Mouse (Mus musculus): Measurements from ENCODE around the gene Nkd1. TPM values are rescaled to one million over a fixed set of nuclear protein-coding genes. Genes with fewer than 3 reads are reported as not detected.

Gene Nkd1
- polyA plus RNA-seq, 1 experiment: 3.4 TPM

DNA sequence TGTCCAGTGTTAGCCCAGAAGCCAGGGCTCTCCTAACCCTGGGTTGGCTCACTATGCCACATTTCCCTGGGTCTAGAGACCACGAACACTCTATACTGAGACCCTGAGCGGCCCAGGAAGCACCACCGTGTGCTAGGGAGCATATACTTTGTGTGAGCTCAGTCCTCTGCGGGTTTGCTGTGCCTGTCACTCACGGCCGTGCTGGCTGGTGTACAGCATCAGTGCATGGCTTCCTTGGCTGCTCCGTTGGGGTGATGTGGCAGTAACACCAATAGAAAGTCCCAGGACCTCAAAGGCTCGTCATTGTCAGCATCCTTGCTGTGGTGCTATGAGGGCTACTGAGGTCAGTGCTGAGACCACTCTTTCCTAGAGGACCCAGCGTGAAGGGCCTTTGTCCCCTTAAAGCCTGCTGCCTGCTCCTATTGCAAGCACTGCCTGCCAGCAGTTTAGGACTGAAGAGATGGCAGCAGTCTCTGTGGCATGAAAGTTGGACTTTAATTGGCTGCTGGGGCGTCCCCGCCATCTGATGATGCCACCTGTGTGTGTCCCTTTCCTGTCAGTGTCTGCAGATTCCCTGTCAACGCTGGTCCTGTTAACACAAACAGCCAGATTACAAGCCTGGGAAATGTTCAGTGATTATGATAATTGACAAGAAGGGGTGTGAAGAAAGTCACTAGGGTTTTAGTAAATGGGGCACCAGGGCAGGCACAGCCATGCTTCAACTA, 51.2 kb downstream of the Nkd1 start:
- H3K4me1 ChIP-seq (replicated peaks; ENCODE audit: control insufficient read depth, insufficient read depth, low read length): no peaks in the 10 kb centered on the region; the same call in 1 of the 2 replicates
- WGBS: 90% methylated on average over 12 of the region's 12 CpGs
- no peaks in the 10 kb centered on the region for H3K36me3 ChIP-seq (ENCODE audit: control insufficient read depth, insufficient read depth, low read length)
- no peak overlapping the region for H3K4me3 ChIP-seq (ENCODE audit: control insufficient read depth, insufficient read depth, low read length)
- DNase-seq: no peak
- no peaks in the 10 kb centered on the region for H3K27me3 ChIP-seq (ENCODE audit: control insufficient read depth, insufficient read depth, low read length)
- TF ChIP-seq POLR2A (IDR thresholded peaks at IDR 0.05; ENCODE audit: control insufficient read depth, extremely low read depth, insufficient read depth, low read length, poor library complexity) (no peak), CTCF (IDR thresholded peaks at IDR 0.05; ENCODE audit: borderline replicate concordance, control insufficient read depth, extremely low read depth, insufficient read depth, low read length, poor library complexity) (no peak)
- no peak overlapping the region for H3K27ac ChIP-seq (ENCODE audit: control insufficient read depth, insufficient read depth, low read length)

- WGBS: 94% methylated on average over 14 of the region's 14 CpGs
- no peak overlapping the region for H3K27ac ChIP-seq (ENCODE audit: control insufficient read depth, insufficient read depth, low read length)
- no peak for DNase-seq
- H3K4me1 ChIP-seq (replicated peaks; ENCODE audit: control insufficient read depth, insufficient read depth, low read length): no peaks in the 10 kb centered on the region; the same call in 1 of the 2 replicates
- no peaks in the 10 kb centered on the region for H3K36me3 ChIP-seq (ENCODE audit: control insufficient read depth, insufficient read depth, low read length)
- no peaks in the 10 kb centered on the region for H3K27me3 ChIP-seq (ENCODE audit: control insufficient read depth, insufficient read depth, low read length)
- H3K4me3 ChIP-seq (ENCODE audit: control insufficient read depth, insufficient read depth, low read length): no peak overlapping the region
- no peak for TF ChIP-seq POLR2A (IDR thresholded peaks at IDR 0.05; ENCODE audit: control insufficient read depth, extremely low read depth, insufficient read depth, low read length, poor library complexity)
- no peak for TF ChIP-seq CTCF (IDR thresholded peaks at IDR 0.05; ENCODE audit: borderline replicate concordance, control insufficient read depth, extremely low read depth, insufficient read depth, low read length, poor library complexity)
Measured at GRCm38 (mm10) chr8:88572941-88573645, 51.9 kb downstream of the Nkd1 start.

DNA sequence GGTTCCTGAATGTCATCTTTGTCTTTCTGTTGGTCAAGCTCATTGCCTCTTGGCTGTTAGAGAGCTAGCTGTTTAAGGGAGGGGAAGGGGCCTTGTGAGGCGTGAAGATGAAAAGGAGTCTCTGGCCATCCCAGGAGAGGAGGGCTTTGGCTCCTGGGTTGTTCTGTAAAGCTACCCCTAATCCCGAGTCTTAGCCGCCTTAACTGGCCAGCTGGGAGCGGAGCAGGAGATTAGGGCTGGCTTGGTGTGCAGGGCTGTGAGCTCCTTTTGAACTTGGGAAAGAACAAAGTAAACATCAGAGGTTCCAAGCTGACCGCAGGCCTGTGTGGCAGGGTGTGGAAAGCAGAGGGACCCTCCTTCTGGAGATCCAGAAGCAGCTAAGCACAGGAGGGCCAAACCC, 53.8 kb downstream of the Nkd1 start:
- H3K4me1 ChIP-seq (replicated peaks; ENCODE audit: control insufficient read depth, insufficient read depth, low read length): no peaks in the 10 kb centered on the region; the same call in 1 of the 2 replicates
- no peaks in the 10 kb centered on the region for H3K27me3 ChIP-seq (ENCODE audit: control insufficient read depth, insufficient read depth, low read length)
- 95% methylated on average over 5 of the region's 5 CpGs for WGBS
- no peak overlapping the region for H3K27ac ChIP-seq (ENCODE audit: control insufficient read depth, insufficient read depth, low read length)
- H3K4me3 ChIP-seq (ENCODE audit: control insufficient read depth, insufficient read depth, low read length): no peak overlapping the region
- no peak for TF ChIP-seq CTCF (IDR thresholded peaks at IDR 0.05; ENCODE audit: borderline replicate concordance, control insufficient read depth, extremely low read depth, insufficient read depth, low read length, poor library complexity)
- DNase-seq: no peak
- H3K36me3 ChIP-seq (ENCODE audit: control insufficient read depth, insufficient read depth, low read length): no peaks in the 10 kb centered on the region

GRCm38 (mm10) chr8:88576351-88577142, 55.4 kb downstream of the Nkd1 start:
- DNase-seq: no peak
- Histone ChIP-seq H3K27ac (ENCODE audit: control insufficient read depth, insufficient read depth, low read length) (no peak overlapping the region), H3K36me3 (ENCODE audit: control insufficient read depth, insufficient read depth, low read length) (no peaks in the 10 kb centered on the region), H3K4me1 (replicated peaks; ENCODE audit: control insufficient read depth, insufficient read depth, low read length) (no peaks in the 10 kb centered on the region), H3K4me3 (ENCODE audit: control insufficient read depth, insufficient read depth, low read length) (no peak overlapping the region), H3K27me3 (ENCODE audit: control insufficient read depth, insufficient read depth, low read length) (no peaks in the 10 kb centered on the region)
- 90% methylated on average over 10 of the region's 10 CpGs for WGBS
- TF ChIP-seq CTCF (IDR thresholded peaks at IDR 0.05; ENCODE audit: borderline replicate concordance, control insufficient read depth, extremely low read depth, insufficient read depth, low read length, poor library complexity) (no peak), POLR2A (IDR thresholded peaks at IDR 0.05; ENCODE audit: control insufficient read depth, extremely low read depth, insufficient read depth, low read length, poor library complexity) (no peak)

DNA sequence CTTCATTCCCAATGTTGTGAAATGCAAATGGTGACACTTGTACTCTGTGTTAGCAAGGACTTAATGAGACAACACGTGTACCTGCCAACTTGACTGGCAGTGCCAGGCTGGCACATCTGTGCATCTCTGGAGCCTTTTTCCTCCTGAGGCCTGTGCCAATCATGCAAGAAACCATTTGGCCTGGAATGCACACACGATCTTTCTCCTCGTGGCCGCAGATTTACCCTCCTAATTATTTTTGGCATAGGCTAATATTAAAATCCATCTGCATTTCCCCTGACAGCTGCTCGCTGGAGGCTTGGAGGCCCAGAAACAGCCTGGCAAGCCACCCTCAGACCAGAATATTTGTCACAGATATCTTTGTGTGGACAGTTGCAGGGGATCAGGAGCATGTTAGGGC, 56.5 kb downstream of the Nkd1 start:
- TF ChIP-seq CTCF (IDR thresholded peaks at IDR 0.05; ENCODE audit: borderline replicate concordance, control insufficient read depth, extremely low read depth, insufficient read depth, low read length, poor library complexity) (no peak), POLR2A (IDR thresholded peaks at IDR 0.05; ENCODE audit: control insufficient read depth, extremely low read depth, insufficient read depth, low read length, poor library complexity) (no peak)
- no peaks in the 10 kb centered on the region for H3K4me1 ChIP-seq (replicated peaks; ENCODE audit: control insufficient read depth, insufficient read depth, low read length)
- H3K27me3 ChIP-seq (ENCODE audit: control insufficient read depth, insufficient read depth, low read length): no peaks in the 10 kb centered on the region
- H3K4me3 ChIP-seq (ENCODE audit: control insufficient read depth, insufficient read depth, low read length): no peak overlapping the region
- H3K36me3 ChIP-seq (ENCODE audit: control insufficient read depth, insufficient read depth, low read length): no peaks in the 10 kb centered on the region
- H3K27ac ChIP-seq (ENCODE audit: control insufficient read depth, insufficient read depth, low read length): no peak overlapping the region
- DNase-seq: no peak
- 94% methylated on average over 5 of the region's 5 CpGs for WGBS

DNA sequence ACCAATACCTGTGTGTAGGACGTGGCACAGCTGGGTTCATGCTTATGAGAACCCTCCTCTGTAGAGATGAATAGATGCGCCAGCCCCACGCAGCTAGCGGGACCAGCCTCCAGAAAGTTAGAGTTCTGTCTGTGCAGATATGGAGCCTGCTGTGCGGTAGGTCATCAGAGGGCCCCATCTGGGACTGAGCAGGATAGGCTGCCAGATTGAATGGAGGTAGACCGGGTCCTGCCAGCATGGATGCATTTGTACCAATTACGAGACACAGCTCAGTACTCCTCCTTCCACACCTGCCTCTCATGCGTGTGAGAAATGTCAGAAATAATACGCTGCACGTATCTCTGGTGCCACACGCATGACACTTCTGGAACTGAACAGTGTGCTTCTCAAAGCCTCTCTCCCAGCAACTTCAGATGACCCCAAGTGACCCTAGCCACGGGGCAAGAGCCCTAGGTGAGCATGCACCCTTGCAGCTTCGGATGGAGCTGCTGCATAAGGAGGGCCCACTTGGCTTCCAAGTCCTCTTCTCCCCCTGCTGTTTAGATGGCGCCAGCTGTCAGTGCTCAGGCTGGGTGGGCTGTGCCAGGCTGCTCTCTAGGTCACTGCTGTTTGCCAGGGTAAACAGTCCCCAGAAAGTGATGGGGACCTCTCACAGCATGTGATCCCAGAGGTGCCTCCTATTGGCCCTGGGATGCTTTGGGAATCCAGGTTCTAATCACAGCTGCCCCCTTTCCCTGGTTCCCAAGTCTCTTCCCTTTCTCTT, 57.4 kb downstream of the Nkd1 start:
- no peak overlapping the region for H3K27ac ChIP-seq (ENCODE audit: control insufficient read depth, insufficient read depth, low read length)
- no peak for TF ChIP-seq POLR2A (IDR thresholded peaks at IDR 0.05; ENCODE audit: control insufficient read depth, extremely low read depth, insufficient read depth, low read length, poor library complexity)
- TF ChIP-seq CTCF (IDR thresholded peaks at IDR 0.05; ENCODE audit: borderline replicate concordance, control insufficient read depth, extremely low read depth, insufficient read depth, low read length, poor library complexity): no peak
- H3K27me3 ChIP-seq (ENCODE audit: control insufficient read depth, insufficient read depth, low read length): no peaks in the 10 kb centered on the region
- H3K36me3 ChIP-seq (ENCODE audit: control insufficient read depth, insufficient read depth, low read length): no peaks in the 10 kb centered on the region
- 93% methylated on average over 14 of the region's 14 CpGs for WGBS
- no peak overlapping the region for H3K4me3 ChIP-seq (ENCODE audit: control insufficient read depth, insufficient read depth, low read length)
- no peaks in the 10 kb centered on the region for H3K4me1 ChIP-seq (replicated peaks; ENCODE audit: control insufficient read depth, insufficient read depth, low read length)
- DNase-seq: no peak
